Mouse (Mus musculus) stomach, postnatal 0 days (tissue): ENCODE measurements around the gene Gm9046. TPM values are rescaled to one million over a fixed set of nuclear protein-coding genes. Genes with fewer than 3 reads are reported as not detected.
"Not testable (repeated sequence)": the region's sequence is repeated elsewhere in the genome, so short reads cannot be mapped to it uniquely, and the experiment has no call there.

Experiments used
- ATAC-seq: fragments of 200-750 bp; cut with Nextera tagmentation; 2 replicates; pipeline ENCODE4 v1.8.0; 2017; ENCODE audit not compliant: low FRiP score, low TSS enrichment
- DNase-seq: peaks from one replicate; pipeline ENCODE4 v3.0.0-alpha.2; 2016; ENCODE audit warnings: low spot score
- H3K27ac ChIP-seq: fragments of 300-500 bp; sonication (generic); replicated peaks from 2 replicates; pipeline ENCODE4 v1.5.1; 2014; ENCODE audit warnings: mild to moderate bottlenecking, control low read depth
- H3K27me3 ChIP-seq: fragments of 300-500 bp; sonication (generic); 2 replicates; pipeline ENCODE4 v1.6.1; 2014; ENCODE audit warnings: low read length; ENCODE audit not compliant: control insufficient read depth, insufficient read depth
- H3K36me3 ChIP-seq: fragments of 300-500 bp; sonication (generic); 2 replicates; pipeline ENCODE4 v1.6.1; 2014; ENCODE audit warnings: low read length, mixed read lengths; ENCODE audit not compliant: control insufficient read depth, insufficient read depth
- H3K4me1 ChIP-seq: fragments of 300-500 bp; sonication (generic); replicated peaks from 2 replicates; pipeline ENCODE4 v1.6.1; 2014; ENCODE audit warnings: antibody characterized with exemption; ENCODE audit not compliant: control insufficient read depth, insufficient read depth
- H3K4me2 ChIP-seq: fragments of 300-500 bp; sonication (generic); replicated peaks from 2 replicates; pipeline ENCODE4 v1.6.1; 2014; ENCODE audit warnings: low read depth, mild to moderate bottlenecking, control low read depth, moderate library complexity
- H3K4me3 ChIP-seq: fragments of 300-500 bp; sonication (generic); 2 replicates; pipeline ENCODE4 v1.5.1; 2014; ENCODE audit warnings: low read depth, low read length, control low read depth
- H3K9ac ChIP-seq: fragments of 300-500 bp; sonication (generic); 2 replicates; pipeline ENCODE4 v1.6.1; 2014; ENCODE audit warnings: mild to moderate bottlenecking, low read length, control low read depth, mixed read lengths
- H3K9me3 ChIP-seq: fragments of 300-500 bp; sonication (generic); 2 replicates; pipeline ENCODE4 v1.6.1; 2016; ENCODE audit warnings: low read length; ENCODE audit not compliant: control insufficient read depth
- CTCF ChIP-seq: IDR thresholded peaks from 2 replicates; pipeline ENCODE4 v1.5.1; 2016; ENCODE audit warnings: antibody characterized with exemption, low read depth, mild to moderate bottlenecking, moderate library complexity
- EP300 ChIP-seq: optimal IDR thresholded peaks from 2 replicates; pipeline ENCODE3; 2016; ENCODE audit warnings: antibody characterized with exemption
- WGBS: fragments of 180-500 bp; shearing (Covaris S2); extraction: QIAGEN DNeasy Blood & Tissue Kit; methylation state at CpG from one replicate; pipeline ENCODE4 v1.1.7; 2014; 5-methylcytosine and 5-hydroxymethylcytosine counted together
- polyA plus RNA-seq: library from polyadenylated mRNA; unstranded; fragments of >200 nt; fragmentation: Nextera tagmentation; extraction: Ambion mirVana; gene quantifications from 2 replicates; pipeline ENCODE4 v1.2.1, GENCODE M21; 2015

The Gm9046 gene
- polyA plus RNA-seq = not detected in 2 replicates

GRCm38 (mm10) chr10:118343155-118343554 is at the start of gene Gm9046:
Gm9046 (minus strand) TSS chr10:118343255.
- ATAC-seq, H3K9ac ChIP-seq, H3K4me2 ChIP-seq: not testable (repeated sequence)

GRCm38 (mm10) chr10:118370443-118370842 is 27.4 kb upstream of the Gm9046 start:
- H3K4me2 ChIP-seq = 0 out of 2 replicates have a peak overlapping the region, but pooled peaks have one; percentile 30
- ATAC-seq = peak; percentile 80; the same call in 1 of the 2 replicates

More at GRCm38 (mm10) chr10:118343155-118343554, at the start of gene Gm9046:
- H3K9me3 ChIP-seq, H3K27me3 ChIP-seq, DNase-seq, H3K4me1 ChIP-seq, H3K4me3 ChIP-seq, H3K36me3 ChIP-seq, H3K27ac ChIP-seq: not testable (repeated sequence)
- WGBS = no CpG with 5 or more reads among the region's 14 CpGs

DNA sequence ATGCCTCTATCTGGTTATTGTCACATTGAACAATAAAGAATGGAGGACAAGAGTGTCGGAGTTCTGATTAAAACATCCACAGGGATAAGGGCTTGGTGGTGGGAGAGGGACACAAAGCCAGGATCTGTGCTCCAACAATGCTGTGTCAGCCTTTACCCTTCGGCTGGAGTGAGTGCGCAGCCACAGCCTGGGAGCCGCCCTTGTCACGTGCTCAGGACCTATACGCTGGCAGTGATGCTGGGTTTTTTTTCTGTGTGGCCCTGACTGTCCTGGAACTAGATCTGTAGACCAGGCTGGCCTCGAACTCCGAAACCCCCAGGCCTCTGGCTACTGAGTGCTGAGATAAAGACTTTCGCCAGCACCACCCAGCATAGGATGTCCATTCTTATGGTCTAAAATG is 26.5 kb upstream of the Gm9046 start:
- Histone ChIP-seq H3K27ac (no peak overlapping the region), H3K9ac (no peak overlapping the region), H3K9me3 (no peaks in the 10 kb centered on the region), H3K4me2 (no peak overlapping the region), H3K4me1 (no peaks in the 10 kb centered on the region), H3K36me3 (no peaks in the 10 kb centered on the region), H3K27me3 (no peaks in the 10 kb centered on the region), H3K4me3 (no peak overlapping the region)
- no peak for TF ChIP-seq CTCF
- no peak for TF ChIP-seq EP300
- WGBS = 89% methylated on average over 9 of the region's 9 CpGs
- ATAC-seq (no peak), DNase-seq (no peak)

More at GRCm38 (mm10) chr10:118370443-118370842, 27.4 kb upstream of the Gm9046 start:
- H3K27me3 ChIP-seq = no peaks in the 10 kb centered on the region
- no peak overlapping the region for H3K27ac ChIP-seq
- H3K9ac ChIP-seq = no peak overlapping the region
- no peaks in the 10 kb centered on the region for H3K9me3 ChIP-seq
- no peak for TF ChIP-seq EP300
- TF ChIP-seq CTCF = peak; percentile 99
- no peak overlapping the region for H3K4me3 ChIP-seq
- H3K4me1 ChIP-seq = no peaks in the 10 kb centered on the region
- 5% methylated on average over 10 of the region's 10 CpGs for WGBS
- H3K36me3 ChIP-seq = no peaks in the 10 kb centered on the region
- peak; percentile 84 for DNase-seq

DNA sequence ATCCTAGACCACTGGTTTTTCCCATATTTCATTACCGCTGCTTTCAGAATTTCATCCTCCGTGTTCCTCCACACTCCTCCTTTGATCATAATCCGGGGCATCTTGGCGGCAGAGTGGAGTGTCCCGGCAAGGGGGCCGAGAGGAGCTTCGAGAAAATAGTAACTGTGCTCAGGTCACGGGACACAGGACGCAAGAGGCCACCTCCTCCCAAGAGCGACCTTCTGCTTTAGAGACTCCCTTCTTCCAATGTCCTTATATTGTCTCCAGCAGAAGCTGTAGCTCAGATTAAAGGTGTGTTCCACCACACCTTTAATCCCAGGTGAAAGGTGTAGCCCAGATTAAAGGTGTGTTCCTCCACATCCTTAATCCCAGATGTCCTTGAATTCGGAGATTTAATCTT is 10.9 kb upstream of the Gm9046 start, which contains the start of gene Gm9049:
TSS of gene Gm9049 (minus strand) at position 101 of the 400 bp plus-strand sequence.
- H3K27me3 ChIP-seq, H3K4me1 ChIP-seq, DNase-seq, H3K4me2 ChIP-seq, H3K36me3 ChIP-seq, H3K9ac ChIP-seq, H3K9me3 ChIP-seq, H3K4me3 ChIP-seq, ATAC-seq, H3K27ac ChIP-seq: not testable (repeated sequence)
- no CpG with 5 or more reads among the region's 11 CpGs for WGBS

DNA sequence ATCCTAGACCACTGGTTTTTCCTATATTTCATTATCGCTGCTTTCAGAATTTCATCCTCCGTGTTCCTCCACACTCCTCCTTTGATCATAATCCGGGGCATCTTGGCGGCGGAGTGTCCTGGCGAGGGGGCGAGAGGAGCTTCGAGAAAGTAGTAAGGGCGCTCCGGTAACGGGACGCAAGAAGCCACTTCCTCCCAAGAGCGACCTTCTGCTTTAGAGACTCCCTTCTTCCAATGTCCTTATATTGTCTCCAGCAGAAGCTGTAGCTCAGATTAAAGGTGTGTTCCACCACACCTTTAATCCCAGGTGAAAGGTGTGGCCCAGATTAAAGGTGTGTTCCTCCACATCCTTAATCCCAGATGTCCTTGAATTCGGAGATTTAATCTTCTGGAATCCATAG is 5.5 kb upstream of the Gm9046 start, which contains the start of gene Gm9048:
TSS of gene Gm9048 (minus strand) at position 101 of the 400 bp plus-strand sequence.
- not testable (repeated sequence) for H3K9ac ChIP-seq, H3K4me3 ChIP-seq, H3K4me1 ChIP-seq, H3K27ac ChIP-seq, DNase-seq, H3K4me2 ChIP-seq, ATAC-seq, H3K27me3 ChIP-seq, H3K36me3 ChIP-seq, H3K9me3 ChIP-seq
- 100% methylated on average over 1 of the region's 14 CpGs for WGBS

DNA sequence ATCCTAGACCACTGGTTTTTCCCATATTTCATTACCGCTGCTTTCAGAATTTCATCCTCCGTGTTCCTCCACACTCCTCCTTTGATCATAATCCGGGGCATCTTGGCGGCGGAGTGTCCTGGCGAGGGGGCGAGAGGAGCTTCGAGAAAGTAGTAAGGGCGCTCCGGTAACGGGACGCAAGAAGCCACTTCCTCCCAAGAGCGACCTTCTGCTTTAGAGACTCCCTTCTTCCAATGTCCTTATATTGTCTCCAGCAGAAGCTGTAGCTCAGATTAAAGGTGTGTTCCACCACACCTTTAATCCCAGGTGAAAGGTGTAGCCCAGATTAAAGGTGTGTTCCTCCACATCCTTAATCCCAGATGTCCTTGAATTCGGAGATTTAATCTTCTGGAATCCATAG is 5.3 kb downstream of the Gm9046 start, which contains the start of gene Gm9045:
TSS of gene Gm9045 (minus strand) at position 101 of the 400 bp plus-strand sequence.
- not testable (repeated sequence) for H3K4me1 ChIP-seq, H3K9ac ChIP-seq, DNase-seq, H3K27ac ChIP-seq, H3K9me3 ChIP-seq, H3K4me2 ChIP-seq, H3K36me3 ChIP-seq, H3K27me3 ChIP-seq, H3K4me3 ChIP-seq, ATAC-seq
- WGBS = no CpG with 5 or more reads among the region's 14 CpGs

GRCm38 (mm10) chr10:118332308-118332707 is 10.7 kb downstream of the Gm9046 start, which contains the start of gene Gm9044:
Gm9044 (minus strand) TSS chr10:118332408.
- H3K4me3 ChIP-seq, ATAC-seq, H3K9ac ChIP-seq, H3K36me3 ChIP-seq, H3K4me1 ChIP-seq, H3K27ac ChIP-seq, H3K9me3 ChIP-seq, H3K4me2 ChIP-seq, DNase-seq, H3K27me3 ChIP-seq: not testable (repeated sequence)
- no CpG with 5 or more reads among the region's 14 CpGs for WGBS

DNA sequence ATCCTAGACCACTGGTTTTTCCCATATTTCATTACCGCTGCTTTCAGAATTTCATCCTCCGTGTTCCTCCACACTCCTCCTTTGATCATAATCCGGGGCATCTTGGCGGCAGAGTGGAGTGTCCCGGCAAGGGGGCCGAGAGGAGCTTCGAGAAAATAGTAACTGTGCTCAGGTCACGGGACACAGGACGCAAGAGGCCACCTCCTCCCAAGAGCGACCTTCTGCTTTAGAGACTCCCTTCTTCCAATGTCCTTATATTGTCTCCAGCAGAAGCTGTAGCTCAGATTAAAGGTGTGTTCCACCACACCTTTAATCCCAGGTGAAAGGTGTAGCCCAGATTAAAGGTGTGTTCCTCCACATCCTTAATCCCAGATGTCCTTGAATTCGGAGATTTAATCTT is 16.2 kb downstream of the Gm9046 start, which contains the start of gene Gm9040:
TSS of gene Gm9040 (minus strand) at position 101 of the 400 bp plus-strand sequence.
- not testable (repeated sequence) for H3K9me3 ChIP-seq, H3K36me3 ChIP-seq, H3K4me3 ChIP-seq, H3K4me2 ChIP-seq, DNase-seq, H3K27me3 ChIP-seq, ATAC-seq, H3K9ac ChIP-seq, H3K27ac ChIP-seq, H3K4me1 ChIP-seq
- no CpG with 5 or more reads among the region's 11 CpGs for WGBS
